Mouse (Mus musculus): ENCODE data around the gene Olfr767. TPM values are rescaled to one million over a fixed set of nuclear protein-coding genes. Genes with fewer than 3 reads are reported as not detected.
"Not testable (repeated sequence)": the region's sequence is repeated elsewhere in the genome, so short reads cannot be mapped to it uniquely, and the experiment has no call there.

The Olfr767 gene
- not detected in 2 replicates for polyA plus RNA-seq (2015; fragmentation: Nextera tagmentation; extraction: Ambion mirVana)

DNA sequence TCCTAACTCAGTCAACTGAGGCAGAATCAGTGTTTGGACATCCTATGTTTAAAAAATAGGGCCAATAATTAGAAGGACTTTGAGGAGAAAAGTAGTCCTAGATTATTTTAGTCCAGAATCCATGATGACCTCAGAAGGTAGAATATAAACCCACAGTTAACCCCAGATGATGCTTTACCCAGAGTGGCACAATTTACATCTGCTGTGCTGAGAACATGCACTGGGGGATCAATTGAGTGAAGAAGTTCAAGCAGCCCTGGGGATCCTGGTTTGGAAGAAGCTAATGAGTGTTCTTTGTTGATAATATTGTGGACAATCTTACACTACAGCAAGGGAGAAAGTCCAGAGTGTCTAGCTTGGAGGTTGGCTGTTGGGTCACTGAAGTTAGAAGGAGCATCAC, at the start of gene Olfr767:
TSS of gene Olfr767 (minus strand) at position 101 of the 400 bp plus-strand sequence.
- not testable (repeated sequence) for DNase-seq; H3K36me3 ChIP-seq (replicated peaks; ENCODE audit: insufficient read depth, low read length); H3K4me3 ChIP-seq (ENCODE audit: low read depth, low read length); H3K27me3 ChIP-seq (ENCODE audit: insufficient read depth, low read length); H3K9ac ChIP-seq (replicated peaks); H3K4me2 ChIP-seq (ENCODE audit: low read depth, low read length); ATAC-seq; H3K27ac ChIP-seq (ENCODE audit: low read depth); H3K4me1 ChIP-seq (ENCODE audit: insufficient read depth); H3K9me3 ChIP-seq (ENCODE audit: low read length)

DNA sequence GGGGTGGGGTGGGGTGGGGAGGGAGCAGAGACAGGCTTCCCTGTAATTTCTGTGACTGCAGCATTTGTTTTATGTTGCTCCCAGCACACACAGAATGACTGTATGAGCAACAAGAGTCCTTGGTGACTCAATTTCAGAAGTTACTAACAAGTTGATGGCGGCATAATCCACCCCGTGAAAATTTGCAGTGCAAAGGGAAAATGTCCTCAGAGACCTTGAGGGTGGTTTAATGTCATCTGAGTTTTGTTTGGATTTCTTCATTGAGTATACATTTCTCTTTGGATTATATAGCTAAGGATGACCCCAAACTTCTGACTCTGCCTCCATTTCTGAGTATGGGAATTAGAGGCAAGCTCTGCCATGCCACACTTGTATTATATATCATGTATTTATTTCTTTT, 35.1 kb upstream of the Olfr767 start, which contains the start of gene Olfr769:
TSS of gene Olfr769 (minus strand) at position 101 of the 400 bp plus-strand sequence.
- Histone ChIP-seq H3K27me3 (ENCODE audit: insufficient read depth, low read length) (no peaks in the 10 kb centered on the region), H3K4me2 (ENCODE audit: low read depth, low read length) (no peak within 1 kb of the TSS), H3K36me3 (replicated peaks; ENCODE audit: insufficient read depth, low read length) (no peaks in the 10 kb centered on the region), H3K27ac (ENCODE audit: low read depth) (no peak within 1 kb of the TSS), H3K4me1 (ENCODE audit: insufficient read depth) (no peaks in the 10 kb centered on the region), H3K9me3 (ENCODE audit: low read length) (no peaks in the 10 kb centered on the region), H3K4me3 (ENCODE audit: low read depth, low read length) (no peak within 1 kb of the TSS), H3K9ac (replicated peaks) (no peak within 1 kb of the TSS)
- WGBS (ENCODE audit: insufficient replicate concordance): 87% methylated on average over 2 of the region's 2 CpGs
- DNase-seq (no peak), ATAC-seq (no peak)
- no peak for TF ChIP-seq CTCF (IDR thresholded peaks at IDR 0.05; ENCODE audit: low read depth)
- no peak for TF ChIP-seq EP300 (IDR thresholded peaks at IDR 0.05; ENCODE audit: low read depth)

DNA sequence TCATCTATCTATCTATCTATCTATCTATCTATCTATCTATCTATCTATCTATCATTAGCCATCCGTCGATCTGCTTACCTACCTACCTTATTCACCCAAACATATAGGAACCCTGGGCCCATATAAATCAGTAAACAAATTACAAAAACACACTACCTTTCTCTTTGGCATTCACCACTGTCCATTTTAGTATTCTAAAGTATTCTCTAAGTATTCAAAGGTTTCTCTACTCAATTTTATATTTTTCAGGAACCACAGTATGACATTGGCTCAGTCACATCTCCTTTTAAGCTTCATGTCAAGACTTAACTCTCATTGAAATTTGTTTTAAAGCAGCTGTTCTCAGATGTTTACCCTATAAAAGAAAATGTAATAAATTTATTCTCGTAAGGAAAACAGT, 32.4 kb upstream of the Olfr767 start:
- H3K4me2 ChIP-seq (ENCODE audit: low read depth, low read length): no peak overlapping the region
- H3K4me3 ChIP-seq (ENCODE audit: low read depth, low read length): no peak overlapping the region
- H3K27ac ChIP-seq (ENCODE audit: low read depth): no peak overlapping the region
- no peaks in the 10 kb centered on the region for H3K9me3 ChIP-seq (ENCODE audit: low read length)
- 92% methylated on average over 3 of the region's 3 CpGs for WGBS (ENCODE audit: insufficient replicate concordance)
- H3K36me3 ChIP-seq (replicated peaks; ENCODE audit: insufficient read depth, low read length): no peaks in the 10 kb centered on the region
- TF ChIP-seq EP300 (IDR thresholded peaks at IDR 0.05; ENCODE audit: low read depth) (no peak), CTCF (IDR thresholded peaks at IDR 0.05; ENCODE audit: low read depth) (no peak)
- H3K27me3 ChIP-seq (ENCODE audit: insufficient read depth, low read length): no peaks in the 10 kb centered on the region
- ATAC-seq (no peak), DNase-seq (no peak)
- no peak overlapping the region for H3K9ac ChIP-seq (replicated peaks)
- H3K4me1 ChIP-seq (ENCODE audit: insufficient read depth): no peaks in the 10 kb centered on the region

DNA sequence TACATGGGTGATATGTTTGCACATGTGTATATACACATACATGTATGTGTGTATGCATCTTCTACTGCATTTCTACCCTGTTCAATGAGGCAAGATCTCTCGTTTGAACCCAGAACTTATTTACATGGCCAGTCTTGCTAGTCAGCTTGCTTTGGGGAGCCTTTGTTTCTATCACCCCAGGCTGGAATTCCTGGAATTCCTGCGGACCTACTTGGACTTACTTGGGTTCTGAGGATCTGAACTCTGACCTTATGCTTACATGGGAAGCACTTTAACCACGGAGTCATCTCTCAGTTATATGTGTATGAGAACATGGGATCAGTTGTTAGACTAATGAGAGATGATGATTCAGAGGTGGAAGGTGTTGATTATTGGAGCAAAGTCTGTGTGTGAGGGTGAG, 18.5 kb upstream of the Olfr767 start:
- Histone ChIP-seq H3K4me3 (ENCODE audit: low read depth, low read length) (no peak overlapping the region), H3K4me2 (ENCODE audit: low read depth, low read length) (no peak overlapping the region), H3K9ac (replicated peaks) (no peak overlapping the region), H3K4me1 (ENCODE audit: insufficient read depth) (no peaks in the 10 kb centered on the region), H3K36me3 (replicated peaks; ENCODE audit: insufficient read depth, low read length) (no peaks in the 10 kb centered on the region), H3K9me3 (ENCODE audit: low read length) (no peaks in the 10 kb centered on the region), H3K27me3 (ENCODE audit: insufficient read depth, low read length) (no peaks in the 10 kb centered on the region), H3K27ac (ENCODE audit: low read depth) (no peak overlapping the region)
- no peak for TF ChIP-seq EP300 (IDR thresholded peaks at IDR 0.05; ENCODE audit: low read depth)
- TF ChIP-seq CTCF (IDR thresholded peaks at IDR 0.05; ENCODE audit: low read depth): no peak
- DNase-seq (no peak), ATAC-seq (no peak)
- WGBS (ENCODE audit: insufficient replicate concordance): 39% methylated on average over 3 of the region's 3 CpGs

DNA sequence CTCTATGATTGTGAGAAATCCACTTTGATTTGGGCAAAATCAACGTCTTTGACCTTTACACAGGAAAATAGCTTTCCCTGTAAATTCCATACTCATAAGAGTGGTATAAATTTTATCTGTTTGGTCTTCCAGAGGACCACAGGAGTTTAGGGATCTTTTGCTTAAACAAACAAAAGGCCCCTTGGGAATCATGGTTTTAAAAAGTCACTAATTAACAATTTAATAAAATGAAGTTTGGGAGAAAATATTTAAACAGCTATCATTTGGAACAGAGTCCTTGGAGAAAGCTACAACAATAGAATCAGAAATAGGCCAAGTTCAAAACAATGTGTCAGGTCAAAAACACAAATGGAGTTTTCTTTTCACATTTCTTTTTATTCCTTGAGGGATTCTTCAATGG, 16.6 kb upstream of the Olfr767 start, which contains the start of gene Olfr768:
TSS of gene Olfr768 (minus strand) at position 101 of the 400 bp plus-strand sequence.
- Histone ChIP-seq H3K4me1 (ENCODE audit: insufficient read depth) (no peaks in the 10 kb centered on the region), H3K4me2 (ENCODE audit: low read depth, low read length) (no peak within 1 kb of the TSS), H3K27ac (ENCODE audit: low read depth) (no peak within 1 kb of the TSS), H3K27me3 (ENCODE audit: insufficient read depth, low read length) (no peaks in the 10 kb centered on the region), H3K9me3 (ENCODE audit: low read length) (no peaks in the 10 kb centered on the region), H3K36me3 (replicated peaks; ENCODE audit: insufficient read depth, low read length) (no peaks in the 10 kb centered on the region), H3K9ac (replicated peaks) (no peak within 1 kb of the TSS), H3K4me3 (ENCODE audit: low read depth, low read length) (no peak within 1 kb of the TSS)
- 62% methylated on average over 1 of the region's 1 CpGs for WGBS (ENCODE audit: insufficient replicate concordance)
- ATAC-seq (no peak), DNase-seq (no peak)
- no peak for TF ChIP-seq EP300 (IDR thresholded peaks at IDR 0.05; ENCODE audit: low read depth)
- TF ChIP-seq CTCF (IDR thresholded peaks at IDR 0.05; ENCODE audit: low read depth): no peak

DNA sequence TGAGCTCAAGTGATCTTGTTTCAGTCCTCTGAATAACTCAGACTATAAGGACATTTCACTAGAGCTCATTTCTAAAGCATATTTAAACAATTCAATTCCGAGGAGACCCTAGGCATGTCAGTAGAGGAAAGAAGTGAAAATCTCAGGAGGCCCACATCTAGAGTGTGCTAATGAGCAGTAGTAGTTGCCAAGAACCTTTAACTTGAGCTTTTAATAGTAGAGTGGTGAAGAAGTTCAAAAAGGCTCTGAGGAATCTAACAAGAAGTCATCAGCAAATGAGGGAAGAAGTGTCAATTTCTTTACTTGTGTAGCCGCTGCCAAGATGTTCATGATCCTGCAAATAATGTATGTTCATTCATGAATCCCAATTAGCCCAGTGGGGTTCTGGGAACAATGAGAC, 13.8 kb downstream of the Olfr767 start, which contains the start of gene Olfr766-ps1:
TSS of gene Olfr766-ps1 (minus strand) at position 101 of the 400 bp plus-strand sequence.
- no peaks in the 10 kb centered on the region for H3K4me1 ChIP-seq (ENCODE audit: insufficient read depth)
- no peak within 1 kb of the TSS for H3K4me2 ChIP-seq (ENCODE audit: low read depth, low read length)
- H3K4me3 ChIP-seq (ENCODE audit: low read depth, low read length): no peak within 1 kb of the TSS
- H3K27me3 ChIP-seq (ENCODE audit: insufficient read depth, low read length): no peaks in the 10 kb centered on the region
- 66% methylated on average over 2 of the region's 2 CpGs for WGBS (ENCODE audit: insufficient replicate concordance)
- no peaks in the 10 kb centered on the region for H3K36me3 ChIP-seq (replicated peaks; ENCODE audit: insufficient read depth, low read length)
- H3K9ac ChIP-seq (replicated peaks): no peak within 1 kb of the TSS
- DNase-seq (no peak), ATAC-seq (no peak)
- H3K9me3 ChIP-seq (ENCODE audit: low read length): no peaks in the 10 kb centered on the region
- no peak within 1 kb of the TSS for H3K27ac ChIP-seq (ENCODE audit: low read depth)
- TF ChIP-seq CTCF (IDR thresholded peaks at IDR 0.05; ENCODE audit: low read depth) (no peak), EP300 (IDR thresholded peaks at IDR 0.05; ENCODE audit: low read depth) (no peak)

DNA sequence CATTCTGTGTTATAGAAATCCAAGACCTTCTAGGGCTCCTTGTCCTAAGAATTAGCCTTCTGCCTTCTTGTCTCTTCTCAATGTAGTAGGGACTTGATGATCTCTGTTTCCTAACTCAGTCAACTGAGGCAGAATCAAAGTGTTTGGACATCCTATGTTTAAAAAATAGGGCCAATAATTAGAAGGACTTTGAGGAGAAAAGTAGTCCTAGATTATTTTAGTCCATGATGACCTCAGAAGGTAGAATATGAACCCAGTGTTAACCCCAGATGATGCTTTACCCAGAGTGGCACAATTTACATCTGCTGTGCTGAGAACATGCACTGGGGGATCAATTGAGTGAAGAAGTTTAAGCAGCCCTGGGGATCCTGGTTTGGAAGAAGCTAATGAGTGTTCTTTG, 32.8 kb downstream of the Olfr767 start, which contains the start of gene Olfr765:
TSS of gene Olfr765 (minus strand) at position 101 of the 400 bp plus-strand sequence.
- not testable (repeated sequence) for H3K9ac ChIP-seq (replicated peaks); H3K4me3 ChIP-seq (ENCODE audit: low read depth, low read length); H3K9me3 ChIP-seq (ENCODE audit: low read length); H3K4me2 ChIP-seq (ENCODE audit: low read depth, low read length); H3K36me3 ChIP-seq (replicated peaks; ENCODE audit: insufficient read depth, low read length); DNase-seq; ATAC-seq; H3K27me3 ChIP-seq (ENCODE audit: insufficient read depth, low read length); H3K27ac ChIP-seq (ENCODE audit: low read depth); H3K4me1 ChIP-seq (ENCODE audit: insufficient read depth)

Data from liver, postnatal 0 days (tissue).